Mouse (Mus musculus): ENCODE measurements around the gene P2rx3. TPM values are rescaled to one million over a fixed set of nuclear protein-coding genes. Genes with fewer than 3 reads are reported as not detected.
A peak's percentile ranks its signal among the peaks of the same experiment; 100 is the strongest.

Gene P2rx3
- polyA plus RNA-seq, 1 experiment from 2014 or later, result 0.76 TPM

- Histone ChIP-seq H3K9me3 (ENCODE audit: control insufficient read depth, low read length) (no peaks in the 10 kb centered on the region), H3K4me2 (ENCODE audit: low read depth, severe bottlenecking) (no peak overlapping the region), H3K4me3 (ENCODE audit: low read depth, low read length) (no peak overlapping the region), H3K36me3 (ENCODE audit: control insufficient read depth, insufficient read depth, low read length) (no peaks in the 10 kb centered on the region), H3K9ac (ENCODE audit: low read length) (no peak overlapping the region), H3K27me3 (ENCODE audit: control insufficient read depth, insufficient read depth, low read length) (no peaks in the 10 kb centered on the region), H3K27ac (replicated peaks; ENCODE audit: low read depth, low read length) (no peak overlapping the region), H3K4me1 (ENCODE audit: control insufficient read depth, insufficient read depth, low read length) (0 out of 2 replicates have a peak, but pooled peaks cover 2% of the 10 kb centered on the region)
- no peak for ATAC-seq (ENCODE audit: insufficient number of reproducible peaks, low FRiP score, low TSS enrichment, low read depth)
- no peak for DNase-seq (ENCODE audit: low spot score)
- 81% methylated on average over 2 of the region's 2 CpGs for WGBS
Observed at GRCm38 (mm10) chr2:85033121-85033520, 4.1 kb downstream of the P2rx3 start.

GRCm38 (mm10) chr2:85030989-85031388 is 6.3 kb downstream of the P2rx3 start:
- 67% methylated on average over 6 of the region's 6 CpGs for WGBS
- DNase-seq (ENCODE audit: low spot score) (no peak), ATAC-seq (ENCODE audit: insufficient number of reproducible peaks, low FRiP score, low TSS enrichment, low read depth) (no peak)
- no peak overlapping the region for H3K4me3 ChIP-seq (ENCODE audit: low read depth, low read length)
- no peaks in the 10 kb centered on the region for H3K9me3 ChIP-seq (ENCODE audit: control insufficient read depth, low read length)
- no peak overlapping the region for H3K4me2 ChIP-seq (ENCODE audit: low read depth, severe bottlenecking)
- H3K27me3 ChIP-seq (ENCODE audit: control insufficient read depth, insufficient read depth, low read length), result no peaks in the 10 kb centered on the region
- H3K36me3 ChIP-seq (ENCODE audit: control insufficient read depth, insufficient read depth, low read length), result no peaks in the 10 kb centered on the region
- no peak overlapping the region for H3K27ac ChIP-seq (replicated peaks; ENCODE audit: low read depth, low read length)
- H3K4me1 ChIP-seq (ENCODE audit: control insufficient read depth, insufficient read depth, low read length), result no peaks in the 10 kb centered on the region
- no peak overlapping the region for H3K9ac ChIP-seq (ENCODE audit: low read length)

GRCm38 (mm10) chr2:85029897-85030296 is 7.4 kb downstream of the P2rx3 start:
- Histone ChIP-seq H3K27me3 (ENCODE audit: control insufficient read depth, insufficient read depth, low read length) (no peaks in the 10 kb centered on the region), H3K9me3 (ENCODE audit: control insufficient read depth, low read length) (no peaks in the 10 kb centered on the region), H3K4me2 (ENCODE audit: low read depth, severe bottlenecking) (no peak overlapping the region), H3K4me1 (ENCODE audit: control insufficient read depth, insufficient read depth, low read length) (no peaks in the 10 kb centered on the region), H3K4me3 (ENCODE audit: low read depth, low read length) (no peak overlapping the region), H3K36me3 (ENCODE audit: control insufficient read depth, insufficient read depth, low read length) (no peaks in the 10 kb centered on the region), H3K27ac (replicated peaks; ENCODE audit: low read depth, low read length) (no peak overlapping the region), H3K9ac (ENCODE audit: low read length) (no peak overlapping the region)
- DNase-seq (ENCODE audit: low spot score), result no peak
- no peak for ATAC-seq (ENCODE audit: insufficient number of reproducible peaks, low FRiP score, low TSS enrichment, low read depth)
- WGBS, result 32% methylated on average over 6 of the region's 6 CpGs

- no peaks in the 10 kb centered on the region for H3K4me1 ChIP-seq (ENCODE audit: control insufficient read depth, insufficient read depth, low read length)
- WGBS, result 78% methylated on average over 5 of the region's 5 CpGs
- H3K9ac ChIP-seq (ENCODE audit: low read length), result no peak overlapping the region
- no peak for ATAC-seq (ENCODE audit: insufficient number of reproducible peaks, low FRiP score, low TSS enrichment, low read depth)
- no peak for DNase-seq (ENCODE audit: low spot score)
- H3K27me3 ChIP-seq (ENCODE audit: control insufficient read depth, insufficient read depth, low read length), result no peaks in the 10 kb centered on the region
- H3K27ac ChIP-seq (replicated peaks; ENCODE audit: low read depth, low read length), result no peak overlapping the region
- no peak overlapping the region for H3K4me2 ChIP-seq (ENCODE audit: low read depth, severe bottlenecking)
- H3K9me3 ChIP-seq (ENCODE audit: control insufficient read depth, low read length), result no peaks in the 10 kb centered on the region
- no peak overlapping the region for H3K4me3 ChIP-seq (ENCODE audit: low read depth, low read length)
- no peaks in the 10 kb centered on the region for H3K36me3 ChIP-seq (ENCODE audit: control insufficient read depth, insufficient read depth, low read length)
Observed at GRCm38 (mm10) chr2:85027281-85027680, 10.0 kb downstream of the P2rx3 start.

GRCm38 (mm10) chr2:85026178-85026577 is 11.1 kb downstream of the P2rx3 start:
- Histone ChIP-seq H3K27ac (replicated peaks; ENCODE audit: low read depth, low read length) (no peak overlapping the region), H3K36me3 (ENCODE audit: control insufficient read depth, insufficient read depth, low read length) (no peaks in the 10 kb centered on the region), H3K4me2 (ENCODE audit: low read depth, severe bottlenecking) (no peak overlapping the region), H3K4me3 (ENCODE audit: low read depth, low read length) (no peak overlapping the region), H3K9ac (ENCODE audit: low read length) (no peak overlapping the region), H3K4me1 (ENCODE audit: control insufficient read depth, insufficient read depth, low read length) (no peaks in the 10 kb centered on the region), H3K27me3 (ENCODE audit: control insufficient read depth, insufficient read depth, low read length) (no peaks in the 10 kb centered on the region), H3K9me3 (ENCODE audit: control insufficient read depth, low read length) (no peaks in the 10 kb centered on the region)
- ATAC-seq (ENCODE audit: insufficient number of reproducible peaks, low FRiP score, low TSS enrichment, low read depth) (no peak), DNase-seq (ENCODE audit: low spot score) (no peak)
- 87% methylated on average over 3 of the region's 3 CpGs for WGBS

GRCm38 (mm10) chr2:85022043-85022442 is 15.2 kb downstream of the P2rx3 start:
- WGBS, result 20% methylated on average over 4 of the region's 4 CpGs
- DNase-seq (ENCODE audit: low spot score) (peak; percentile 42), ATAC-seq (ENCODE audit: insufficient number of reproducible peaks, low FRiP score, low TSS enrichment, low read depth) (no peak)
- H3K36me3 ChIP-seq (ENCODE audit: control insufficient read depth, insufficient read depth, low read length), result no peaks in the 10 kb centered on the region
- H3K9me3 ChIP-seq (ENCODE audit: control insufficient read depth, low read length), result no peaks in the 10 kb centered on the region
- H3K4me3 ChIP-seq (ENCODE audit: low read depth, low read length), result no peak overlapping the region
- no peaks in the 10 kb centered on the region for H3K27me3 ChIP-seq (ENCODE audit: control insufficient read depth, insufficient read depth, low read length)
- H3K9ac ChIP-seq (ENCODE audit: low read length), result no peak overlapping the region
- no peaks in the 10 kb centered on the region for H3K4me1 ChIP-seq (ENCODE audit: control insufficient read depth, insufficient read depth, low read length)
- H3K27ac ChIP-seq (replicated peaks; ENCODE audit: low read depth, low read length), result no peak overlapping the region
- H3K4me2 ChIP-seq (ENCODE audit: low read depth, severe bottlenecking), result no peak overlapping the region

- DNase-seq (ENCODE audit: low spot score), result no peak
- Histone ChIP-seq H3K4me3 (ENCODE audit: low read depth, low read length) (no peak overlapping the region), H3K4me1 (ENCODE audit: control insufficient read depth, insufficient read depth, low read length) (peaks cover 3% of the 10 kb centered on the region), H3K27ac (replicated peaks; ENCODE audit: low read depth, low read length) (no peak overlapping the region), H3K4me2 (ENCODE audit: low read depth, severe bottlenecking) (no peak overlapping the region), H3K9me3 (ENCODE audit: control insufficient read depth, low read length) (no peaks in the 10 kb centered on the region), H3K27me3 (ENCODE audit: control insufficient read depth, insufficient read depth, low read length) (no peaks in the 10 kb centered on the region), H3K9ac (ENCODE audit: low read length) (no peak overlapping the region), H3K36me3 (ENCODE audit: control insufficient read depth, insufficient read depth, low read length) (no peaks in the 10 kb centered on the region)
- WGBS, result 28% methylated on average over 3 of the region's 3 CpGs
- no peak for ATAC-seq (ENCODE audit: insufficient number of reproducible peaks, low FRiP score, low TSS enrichment, low read depth)
Observed at GRCm38 (mm10) chr2:85014588-85014982, 22.7 kb downstream of the P2rx3 start.

GRCm38 (mm10) chr2:85013826-85014587 is 23.3 kb downstream of the P2rx3 start:
- no peaks in the 10 kb centered on the region for H3K36me3 ChIP-seq (ENCODE audit: control insufficient read depth, insufficient read depth, low read length)
- H3K4me2 ChIP-seq (ENCODE audit: low read depth, severe bottlenecking), result no peak overlapping the region
- H3K9ac ChIP-seq (ENCODE audit: low read length), result no peak overlapping the region
- H3K9me3 ChIP-seq (ENCODE audit: control insufficient read depth, low read length), result no peaks in the 10 kb centered on the region
- no peaks in the 10 kb centered on the region for H3K27me3 ChIP-seq (ENCODE audit: control insufficient read depth, insufficient read depth, low read length)
- H3K27ac ChIP-seq (replicated peaks; ENCODE audit: low read depth, low read length), result no peak overlapping the region
- no peak for ATAC-seq (ENCODE audit: insufficient number of reproducible peaks, low FRiP score, low TSS enrichment, low read depth)
- DNase-seq (ENCODE audit: low spot score), result no peak
- H3K4me1 ChIP-seq (ENCODE audit: control insufficient read depth, insufficient read depth, low read length), result peaks cover 3% of the 10 kb centered on the region
- H3K4me3 ChIP-seq (ENCODE audit: low read depth, low read length), result no peak overlapping the region
- 83% methylated on average over 5 of the region's 5 CpGs for WGBS

- Histone ChIP-seq H3K36me3 (ENCODE audit: control insufficient read depth, insufficient read depth, low read length) (no peaks in the 10 kb centered on the region), H3K9me3 (ENCODE audit: control insufficient read depth, low read length) (no peaks in the 10 kb centered on the region), H3K27ac (replicated peaks; ENCODE audit: low read depth, low read length) (no peak overlapping the region), H3K4me1 (ENCODE audit: control insufficient read depth, insufficient read depth, low read length) (peaks cover 3% of the 10 kb centered on the region), H3K4me2 (ENCODE audit: low read depth, severe bottlenecking) (no peak overlapping the region), H3K4me3 (ENCODE audit: low read depth, low read length) (no peak overlapping the region), H3K9ac (ENCODE audit: low read length) (no peak overlapping the region), H3K27me3 (ENCODE audit: control insufficient read depth, insufficient read depth, low read length) (no peaks in the 10 kb centered on the region)
- 87% methylated on average over 14 of the region's 14 CpGs for WGBS
- ATAC-seq (ENCODE audit: insufficient number of reproducible peaks, low FRiP score, low TSS enrichment, low read depth) (no peak), DNase-seq (ENCODE audit: low spot score) (no peak)
Observed at GRCm38 (mm10) chr2:85012679-85013078, 24.6 kb downstream of the P2rx3 start.
